Mouse (Mus musculus): ENCODE measurements around the gene St5. TPM values are rescaled to one million over a fixed set of nuclear protein-coding genes. Genes with fewer than 3 reads are reported as not detected.

The St5 gene
- polyA plus RNA-seq, 1 experiment from 2014 or later = 68.7 TPM

DNA sequence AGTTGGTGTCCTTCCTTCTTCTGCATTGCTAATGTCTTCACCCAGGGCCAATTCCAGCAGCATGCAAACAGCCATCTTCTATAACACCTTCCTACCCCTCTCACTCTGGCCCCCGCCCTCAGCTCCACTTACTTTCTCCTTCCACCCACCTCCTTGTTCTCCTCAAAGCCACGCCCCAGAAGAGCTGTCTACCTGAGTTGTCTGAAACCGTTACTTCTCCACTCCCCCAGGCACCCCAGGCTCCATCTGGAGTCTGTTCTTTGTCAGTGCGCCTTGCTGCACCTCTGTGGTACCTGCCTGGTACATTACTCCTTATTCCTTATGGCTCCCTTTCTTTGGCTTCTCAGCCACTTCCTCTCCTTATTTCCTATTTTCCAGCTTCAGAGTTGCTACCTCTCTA, 170.3 kb downstream of the St5 start:
- no peak overlapping the region for H3K9ac ChIP-seq (ENCODE audit: low read length)
- peaks cover 87% of the 10 kb centered on the region for H3K36me3 ChIP-seq (ENCODE audit: control insufficient read depth, insufficient read depth, low read length)
- ATAC-seq (replicated peaks; ENCODE audit: low FRiP score, low TSS enrichment, low read depth) = no peak
- no peaks in the 10 kb centered on the region for H3K4me1 ChIP-seq (replicated peaks; ENCODE audit: control insufficient read depth, insufficient read depth, low read length)
- H3K4me3 ChIP-seq (ENCODE audit: low read depth, low read length) = no peak overlapping the region
- WGBS = 72% methylated on average over 4 of the region's 4 CpGs
- DNase-seq (ENCODE audit: low spot score) = no peak
- no peak overlapping the region for H3K27ac ChIP-seq (ENCODE audit: low read depth)
- H3K27me3 ChIP-seq (replicated peaks; ENCODE audit: control insufficient read depth, insufficient read depth, low read length) = no peaks in the 10 kb centered on the region
- no peak overlapping the region for H3K4me2 ChIP-seq (ENCODE audit: low read length)
- no peaks in the 10 kb centered on the region for H3K9me3 ChIP-seq (ENCODE audit: control insufficient read depth, low read length)

DNA sequence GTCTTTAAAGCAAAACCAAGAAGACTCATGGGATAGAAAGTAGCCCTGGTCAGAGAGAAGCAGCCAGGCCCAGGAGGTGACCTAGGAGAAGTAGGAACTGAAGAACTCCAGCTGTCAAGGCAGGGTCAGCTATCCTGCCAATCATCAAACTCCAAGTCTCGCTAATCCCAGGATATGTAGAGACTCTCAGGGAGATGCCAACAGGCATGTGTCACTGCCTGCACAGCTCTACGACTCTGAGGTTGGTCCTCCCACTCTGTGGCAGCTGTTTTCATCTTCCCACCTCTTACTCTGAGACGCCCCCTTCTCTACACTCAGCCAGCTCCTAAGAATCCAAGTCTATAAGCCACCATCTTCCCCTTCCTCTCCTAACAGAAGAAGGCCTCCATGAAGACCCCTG, 170.7 kb downstream of the St5 start:
- Histone ChIP-seq H3K27ac (ENCODE audit: low read depth) (no peak overlapping the region), H3K9me3 (ENCODE audit: control insufficient read depth, low read length) (no peaks in the 10 kb centered on the region), H3K4me3 (ENCODE audit: low read depth, low read length) (no peak overlapping the region), H3K27me3 (replicated peaks; ENCODE audit: control insufficient read depth, insufficient read depth, low read length) (no peaks in the 10 kb centered on the region), H3K4me1 (replicated peaks; ENCODE audit: control insufficient read depth, insufficient read depth, low read length) (no peaks in the 10 kb centered on the region), H3K36me3 (ENCODE audit: control insufficient read depth, insufficient read depth, low read length) (peaks cover 86% of the 10 kb centered on the region), H3K4me2 (ENCODE audit: low read length) (no peak overlapping the region), H3K9ac (ENCODE audit: low read length) (no peak overlapping the region)
- ATAC-seq (replicated peaks; ENCODE audit: low FRiP score, low TSS enrichment, low read depth) (no peak), DNase-seq (ENCODE audit: low spot score) (no peak)
- 72% methylated on average over 3 of the region's 3 CpGs for WGBS

DNA sequence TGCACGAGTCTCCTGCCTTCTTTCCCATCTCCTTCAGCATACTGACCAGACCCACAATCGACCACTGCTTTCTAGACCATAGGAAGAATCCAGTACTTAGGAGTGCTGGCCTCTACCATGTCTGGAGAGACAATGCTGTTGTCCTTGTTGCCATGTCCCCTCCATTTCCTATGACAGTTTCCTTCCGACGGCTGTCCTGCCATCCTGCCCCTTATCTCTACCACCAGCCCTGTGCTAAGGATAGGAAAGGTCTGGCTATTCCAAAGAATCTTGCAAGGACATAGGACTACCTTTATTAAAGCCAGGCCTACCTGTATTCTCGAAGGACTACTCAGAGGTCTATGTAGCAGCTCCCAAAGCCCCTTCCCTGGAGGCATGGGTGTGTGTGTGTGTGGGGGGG, 171.9 kb downstream of the St5 start:
- DNase-seq (ENCODE audit: low spot score) = no peak
- Histone ChIP-seq H3K9me3 (ENCODE audit: control insufficient read depth, low read length) (no peaks in the 10 kb centered on the region), H3K27ac (ENCODE audit: low read depth) (no peak overlapping the region), H3K4me1 (replicated peaks; ENCODE audit: control insufficient read depth, insufficient read depth, low read length) (no peaks in the 10 kb centered on the region), H3K27me3 (replicated peaks; ENCODE audit: control insufficient read depth, insufficient read depth, low read length) (no peaks in the 10 kb centered on the region), H3K36me3 (ENCODE audit: control insufficient read depth, insufficient read depth, low read length) (peaks cover 81% of the 10 kb centered on the region), H3K4me2 (ENCODE audit: low read length) (no peak overlapping the region), H3K4me3 (ENCODE audit: low read depth, low read length) (no peak overlapping the region), H3K9ac (ENCODE audit: low read length) (no peak overlapping the region)
- WGBS = 84% methylated on average over 5 of the region's 5 CpGs
- ATAC-seq (replicated peaks; ENCODE audit: low FRiP score, low TSS enrichment, low read depth) = no peak

DNA sequence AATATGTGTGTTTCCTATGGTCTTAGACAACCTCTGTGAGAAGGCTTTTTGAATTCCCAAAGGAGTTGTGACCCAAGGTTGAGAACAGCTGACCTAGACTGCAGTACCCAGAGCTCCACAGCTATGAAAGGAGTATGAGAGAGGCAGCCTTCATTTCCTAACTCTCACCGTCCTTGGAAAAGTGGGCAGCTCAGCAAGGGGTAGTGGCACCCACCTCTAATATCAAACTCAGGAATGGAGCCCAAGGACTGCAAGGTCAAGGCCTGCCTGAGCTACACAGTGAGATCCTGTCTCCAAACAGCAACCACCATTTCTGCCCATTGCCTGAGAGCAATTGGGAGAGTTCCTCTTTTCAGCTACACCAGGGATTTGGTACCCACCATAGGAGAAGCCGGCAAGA, 173.7 kb downstream of the St5 start:
- no peak overlapping the region for H3K9ac ChIP-seq (ENCODE audit: low read length)
- DNase-seq (ENCODE audit: low spot score) (no peak), ATAC-seq (replicated peaks; ENCODE audit: low FRiP score, low TSS enrichment, low read depth) (no peak)
- no peak overlapping the region for H3K27ac ChIP-seq (ENCODE audit: low read depth)
- peaks cover 81% of the 10 kb centered on the region for H3K36me3 ChIP-seq (ENCODE audit: control insufficient read depth, insufficient read depth, low read length)
- no peaks in the 10 kb centered on the region for H3K27me3 ChIP-seq (replicated peaks; ENCODE audit: control insufficient read depth, insufficient read depth, low read length)
- H3K9me3 ChIP-seq (ENCODE audit: control insufficient read depth, low read length) = no peaks in the 10 kb centered on the region
- H3K4me2 ChIP-seq (ENCODE audit: low read length) = no peak overlapping the region
- no peak overlapping the region for H3K4me3 ChIP-seq (ENCODE audit: low read depth, low read length)
- H3K4me1 ChIP-seq (replicated peaks; ENCODE audit: control insufficient read depth, insufficient read depth, low read length) = no peaks in the 10 kb centered on the region
- 86% methylated on average over 2 of the region's 2 CpGs for WGBS

DNA sequence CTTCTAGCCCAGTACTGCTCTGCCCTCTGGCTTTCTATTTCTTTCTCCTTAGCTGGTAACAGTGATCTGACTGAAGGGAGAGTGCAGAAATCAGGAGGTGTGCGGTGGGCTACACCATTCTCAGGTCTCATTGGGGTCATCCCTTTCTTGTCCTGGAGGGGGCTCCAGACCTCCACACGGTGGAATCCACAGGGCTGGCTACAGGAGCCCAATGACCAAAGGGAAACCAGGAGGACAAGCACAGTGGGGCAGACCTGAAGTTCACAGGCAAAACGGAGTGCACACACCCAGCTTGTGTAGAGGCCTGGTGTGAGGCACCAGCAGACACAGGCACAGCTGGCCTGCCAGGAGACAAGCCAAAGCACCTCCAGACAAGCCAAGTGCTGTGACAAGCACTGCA, 175.0 kb downstream of the St5 start:
- peak; percentile 75 for DNase-seq (ENCODE audit: low spot score)
- Histone ChIP-seq H3K9ac (ENCODE audit: low read length) (no peak overlapping the region), H3K4me2 (ENCODE audit: low read length) (no peak overlapping the region), H3K4me3 (ENCODE audit: low read depth, low read length) (no peak overlapping the region), H3K4me1 (replicated peaks; ENCODE audit: control insufficient read depth, insufficient read depth, low read length) (no peaks in the 10 kb centered on the region), H3K27me3 (replicated peaks; ENCODE audit: control insufficient read depth, insufficient read depth, low read length) (no peaks in the 10 kb centered on the region), H3K36me3 (ENCODE audit: control insufficient read depth, insufficient read depth, low read length) (peaks cover 82% of the 10 kb centered on the region), H3K9me3 (ENCODE audit: control insufficient read depth, low read length) (no peaks in the 10 kb centered on the region), H3K27ac (ENCODE audit: low read depth) (no peak overlapping the region)
- ATAC-seq (replicated peaks; ENCODE audit: low FRiP score, low TSS enrichment, low read depth) = peak; percentile 32; the same call in 1 of the 2 replicates
- 20% methylated on average over 3 of the region's 3 CpGs for WGBS

DNA sequence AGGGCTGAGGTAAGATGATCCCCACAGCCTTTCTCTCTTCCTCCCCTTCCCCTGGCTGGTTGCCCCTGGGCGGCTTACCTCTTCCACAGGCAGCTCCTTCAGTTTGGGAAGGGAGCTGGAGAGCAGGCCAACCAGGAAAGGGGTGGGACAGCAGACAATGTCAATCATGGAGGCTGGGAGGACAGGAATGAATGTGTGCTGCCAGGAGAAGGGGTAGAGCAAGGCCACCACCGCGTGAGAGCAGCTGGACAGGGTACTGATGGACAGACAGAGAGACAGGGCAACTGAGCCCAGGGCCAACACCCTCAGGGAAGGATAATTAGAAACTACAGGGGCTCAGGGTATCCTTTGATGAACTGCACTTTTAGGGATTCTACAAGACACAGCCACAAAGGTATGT, 175.9 kb downstream of the St5 start:
- Histone ChIP-seq H3K27ac (ENCODE audit: low read depth) (no peak overlapping the region), H3K36me3 (ENCODE audit: control insufficient read depth, insufficient read depth, low read length) (peaks cover 82% of the 10 kb centered on the region), H3K4me3 (ENCODE audit: low read depth, low read length) (no peak overlapping the region), H3K27me3 (replicated peaks; ENCODE audit: control insufficient read depth, insufficient read depth, low read length) (no peaks in the 10 kb centered on the region), H3K9ac (ENCODE audit: low read length) (no peak overlapping the region), H3K4me2 (ENCODE audit: low read length) (no peak overlapping the region), H3K4me1 (replicated peaks; ENCODE audit: control insufficient read depth, insufficient read depth, low read length) (no peaks in the 10 kb centered on the region), H3K9me3 (ENCODE audit: control insufficient read depth, low read length) (no peaks in the 10 kb centered on the region)
- DNase-seq (ENCODE audit: low spot score) = no peak
- 70% methylated on average over 3 of the region's 3 CpGs for WGBS
- no peak for ATAC-seq (replicated peaks; ENCODE audit: low FRiP score, low TSS enrichment, low read depth)

DNA sequence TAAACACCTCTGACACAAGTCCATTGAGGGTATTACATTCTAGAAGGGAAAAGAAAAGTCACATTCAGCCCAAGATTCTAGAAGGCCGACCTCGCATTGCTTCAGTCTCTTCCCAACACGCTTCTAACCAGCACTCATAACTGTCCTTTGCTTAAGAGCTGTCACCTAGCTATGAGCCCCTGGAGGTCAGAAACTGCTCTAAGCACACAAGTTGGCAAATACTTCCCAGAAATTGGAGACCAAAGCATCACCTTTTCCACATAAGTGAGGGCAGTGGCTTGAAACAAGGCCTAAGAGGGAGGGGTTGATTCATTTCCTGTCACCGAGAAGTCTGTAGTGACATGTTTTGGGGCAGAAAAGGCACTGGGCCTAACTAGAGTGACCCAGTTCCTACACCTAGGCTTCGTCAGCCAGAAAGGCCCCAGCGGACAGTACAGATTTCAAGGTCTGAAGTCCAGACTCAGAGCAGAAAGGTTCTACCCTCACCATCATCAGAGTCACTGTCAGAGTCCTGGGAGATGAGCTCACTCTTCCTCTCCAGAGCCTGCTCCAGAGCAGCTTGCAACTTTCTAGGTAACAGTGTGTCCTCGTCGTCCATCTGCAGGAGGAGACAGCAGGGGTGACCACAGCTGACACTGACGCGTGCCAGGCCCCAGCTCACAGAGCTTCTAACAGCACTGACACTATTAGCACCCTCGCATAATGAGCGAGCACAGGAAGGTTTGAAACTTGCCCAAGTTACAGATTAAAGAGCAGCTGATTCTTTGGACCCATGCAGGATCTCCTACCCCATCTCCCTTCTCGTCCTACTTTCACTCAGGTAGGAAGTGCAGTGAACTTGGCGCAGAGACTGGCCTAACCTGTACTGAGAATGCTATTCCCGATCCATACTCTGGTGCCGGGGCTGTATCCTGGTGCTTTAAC, 177.4 kb downstream of the St5 start:
- Histone ChIP-seq H3K27me3 (replicated peaks; ENCODE audit: control insufficient read depth, insufficient read depth, low read length) (no peaks in the 10 kb centered on the region), H3K9me3 (ENCODE audit: control insufficient read depth, low read length) (no peaks in the 10 kb centered on the region), H3K36me3 (ENCODE audit: control insufficient read depth, insufficient read depth, low read length) (peaks cover 83% of the 10 kb centered on the region), H3K4me1 (replicated peaks; ENCODE audit: control insufficient read depth, insufficient read depth, low read length) (peaks cover 8% of the 10 kb centered on the region), H3K4me3 (ENCODE audit: low read depth, low read length) (no peak overlapping the region), H3K9ac (ENCODE audit: low read length) (no peak overlapping the region), H3K4me2 (ENCODE audit: low read length) (no peak overlapping the region), H3K27ac (ENCODE audit: low read depth) (0 out of 2 replicates have a peak overlapping the region, but pooled peaks have one; percentile 14)
- DNase-seq (ENCODE audit: low spot score) (no peak), ATAC-seq (replicated peaks; ENCODE audit: low FRiP score, low TSS enrichment, low read depth) (no peak)
- 66% methylated on average over 16 of the region's 16 CpGs for WGBS

DNA sequence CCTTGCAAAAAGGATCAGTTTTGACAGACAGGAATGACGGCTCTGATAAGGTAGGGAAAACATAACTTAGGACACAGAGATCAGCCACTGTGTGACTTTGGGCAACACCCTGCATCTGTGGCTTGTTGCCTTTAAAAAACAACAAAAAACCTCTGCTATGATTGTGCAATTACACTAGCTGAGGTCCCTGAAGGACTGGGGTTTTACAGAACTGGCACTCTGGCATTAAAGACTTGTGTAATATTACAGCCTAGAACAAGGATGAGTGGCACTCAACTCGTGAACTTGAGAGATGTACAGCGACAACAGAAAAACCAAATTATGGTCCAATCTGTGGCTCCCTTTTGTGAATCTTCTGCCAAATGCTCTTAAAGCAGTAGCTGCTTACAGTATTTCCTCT, 178.6 kb downstream of the St5 start:
- DNase-seq (ENCODE audit: low spot score) = no peak
- Histone ChIP-seq H3K4me1 (replicated peaks; ENCODE audit: control insufficient read depth, insufficient read depth, low read length) (peaks cover 18% of the 10 kb centered on the region), H3K4me2 (ENCODE audit: low read length) (no peak overlapping the region), H3K27me3 (replicated peaks; ENCODE audit: control insufficient read depth, insufficient read depth, low read length) (no peaks in the 10 kb centered on the region), H3K27ac (ENCODE audit: low read depth) (no peak overlapping the region; the same call in 1 of the 2 replicates), H3K4me3 (ENCODE audit: low read depth, low read length) (no peak overlapping the region), H3K9ac (ENCODE audit: low read length) (no peak overlapping the region), H3K36me3 (ENCODE audit: control insufficient read depth, insufficient read depth, low read length) (peaks cover 84% of the 10 kb centered on the region), H3K9me3 (ENCODE audit: control insufficient read depth, low read length) (no peaks in the 10 kb centered on the region)
- 81% methylated on average over 3 of the region's 3 CpGs for WGBS
- no peak for ATAC-seq (replicated peaks; ENCODE audit: low FRiP score, low TSS enrichment, low read depth)

DNA sequence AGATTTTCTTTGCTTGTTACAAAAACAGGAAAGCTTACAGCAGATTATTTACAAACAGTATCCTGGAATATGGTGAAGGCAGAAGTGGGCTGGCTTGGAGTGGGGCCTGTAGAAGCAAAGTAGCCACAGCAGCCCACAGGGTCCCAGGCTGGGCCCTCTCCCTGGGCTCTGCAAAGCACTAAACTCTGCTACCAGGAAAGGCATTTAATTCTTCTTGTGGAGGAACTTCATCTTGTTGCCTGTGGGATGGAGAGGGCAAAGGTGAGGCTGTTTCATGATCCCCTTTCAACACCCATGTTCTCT, 179.0 kb downstream of the St5 start:
- Histone ChIP-seq H3K27me3 (replicated peaks; ENCODE audit: control insufficient read depth, insufficient read depth, low read length) (no peaks in the 10 kb centered on the region), H3K9me3 (ENCODE audit: control insufficient read depth, low read length) (no peaks in the 10 kb centered on the region), H3K9ac (ENCODE audit: low read length) (no peak overlapping the region), H3K4me3 (ENCODE audit: low read depth, low read length) (no peak overlapping the region), H3K4me2 (ENCODE audit: low read length) (no peak overlapping the region), H3K27ac (ENCODE audit: low read depth) (no peak overlapping the region; the same call in 1 of the 2 replicates), H3K36me3 (ENCODE audit: control insufficient read depth, insufficient read depth, low read length) (peaks cover 80% of the 10 kb centered on the region), H3K4me1 (replicated peaks; ENCODE audit: control insufficient read depth, insufficient read depth, low read length) (peaks cover 18% of the 10 kb centered on the region)
- DNase-seq (ENCODE audit: low spot score) (no peak), ATAC-seq (replicated peaks; ENCODE audit: low FRiP score, low TSS enrichment, low read depth) (no peak)

All from intestine, embryonic 14.5 days (tissue).